Mouse (Mus musculus): ENCODE results near the gene Psen1. TPM values are rescaled to one million over a fixed set of nuclear protein-coding genes. Genes with fewer than 3 reads are reported as not detected.

Psen1 gene
- total RNA-seq, 4 experiments from 2014 or later: 71.4 to 81.3 (median 73.0) TPM

DNA sequence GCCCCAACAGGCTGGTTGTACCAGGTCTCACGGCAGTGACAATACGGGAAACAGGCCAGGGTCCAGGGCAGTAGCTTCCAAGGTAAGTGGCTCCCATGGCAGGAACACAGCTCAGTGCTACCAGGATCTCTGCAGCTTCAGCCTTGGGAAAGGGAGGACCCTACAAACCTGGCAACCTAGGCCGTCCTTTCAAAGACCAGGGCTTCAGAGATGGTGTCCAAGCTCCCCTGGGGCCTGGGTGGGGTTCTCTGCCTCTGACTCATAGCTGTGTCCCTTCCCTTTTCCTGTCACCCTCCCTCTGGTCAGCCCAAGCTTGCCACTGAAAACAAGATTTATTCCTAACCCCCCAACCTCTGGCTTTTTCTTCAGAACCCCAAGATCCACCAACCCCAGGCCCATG is 92.2 kb downstream of the Psen1 start:
- no peak for DNase-seq

DNA sequence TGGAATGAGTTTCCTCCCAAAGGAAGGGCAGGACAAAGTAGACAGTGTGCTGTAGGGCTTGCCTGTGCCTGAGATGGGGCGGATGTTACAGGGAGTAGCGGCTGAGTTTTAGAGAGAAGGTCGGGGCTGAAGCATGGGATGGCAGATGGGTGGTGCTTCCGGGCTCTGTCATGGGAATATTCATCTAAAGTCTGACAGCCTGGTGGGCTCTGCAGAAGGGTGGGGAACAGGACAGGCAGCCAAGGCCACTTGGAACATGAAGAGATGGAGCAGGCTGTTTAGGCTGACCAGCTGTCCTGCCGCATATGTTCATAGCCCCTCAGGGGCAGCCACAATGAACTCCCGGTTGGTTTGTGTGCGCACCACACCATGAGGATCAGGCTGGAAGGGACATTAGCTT is 93.3 kb downstream of the Psen1 start:
- DNase-seq: no peak

GRCm38 (mm10) chr12:83781640-83782278 is 93.8 kb downstream of the Psen1 start:
- no peak for DNase-seq

DNA sequence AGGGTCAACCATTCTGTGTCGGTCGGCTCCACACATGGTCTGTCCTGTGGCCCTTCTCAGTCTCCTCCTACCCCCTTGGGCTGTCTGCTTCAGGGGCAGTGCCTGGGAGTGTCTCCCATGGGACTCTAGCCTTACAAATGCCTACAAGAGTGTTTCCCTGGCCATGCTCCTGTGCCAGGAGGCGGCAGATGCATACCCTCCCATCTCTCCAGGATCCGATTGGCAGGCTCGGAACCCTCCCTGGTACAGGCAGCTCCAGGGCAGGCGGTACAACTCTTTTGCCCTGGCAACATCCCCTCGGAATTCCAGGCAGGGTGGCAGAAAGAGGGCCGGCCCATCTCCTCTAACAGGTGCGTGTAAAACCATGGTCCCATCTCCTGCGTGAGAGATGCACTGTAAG is 94.7 kb downstream of the Psen1 start:
- no peak for DNase-seq

Other genes starting within 250 kb of the Psen1 start
- 10 to 100 TPM in 1 of 4 experiments, 1 to 10 TPM in 3; 6.9 to 14.2 (median 9.4) TPM for gene Dpf3, start 200.4 kb upstream of the Psen1 start, total RNA-seq (2022)
- gene Dcaf4, start 167.7 kb upstream of the Psen1 start, total RNA-seq (2022): 10 to 100 TPM; 43.6 to 85.3 (median 57.4) TPM
- 10 to 100 TPM; 37.5 to 56.6 (median 46.0) TPM for gene Zfyve1, start 90.9 kb upstream of the Psen1 start, total RNA-seq (2022)
- gene Rbm25, start 56.9 kb upstream of the Psen1 start, total RNA-seq (2022): 100 to 1,000 TPM in 2 of 4 experiments, 10 to 100 TPM in 2; 70.8 to 172 (median 109) TPM
- 1 to 10 TPM; 2.4 to 4.1 (median 3.2) TPM for gene Papln, start 75.5 kb downstream of the Psen1 start, total RNA-seq (2022)
- gene Numb, start 233.8 kb downstream of the Psen1 start, total RNA-seq (2022): 10 to 100 TPM; 42.0 to 62.1 (median 55.7) TPM

All from adrenal gland, adult 8-10 months (tissue).